Mouse (Mus musculus): Measurements from ENCODE around the gene Ferd3l. TPM values are rescaled to one million over a fixed set of nuclear protein-coding genes. Genes with fewer than 3 reads are reported as not detected.

Gene Ferd3l
- polyA plus RNA-seq, 1 experiment = not detected

DNA sequence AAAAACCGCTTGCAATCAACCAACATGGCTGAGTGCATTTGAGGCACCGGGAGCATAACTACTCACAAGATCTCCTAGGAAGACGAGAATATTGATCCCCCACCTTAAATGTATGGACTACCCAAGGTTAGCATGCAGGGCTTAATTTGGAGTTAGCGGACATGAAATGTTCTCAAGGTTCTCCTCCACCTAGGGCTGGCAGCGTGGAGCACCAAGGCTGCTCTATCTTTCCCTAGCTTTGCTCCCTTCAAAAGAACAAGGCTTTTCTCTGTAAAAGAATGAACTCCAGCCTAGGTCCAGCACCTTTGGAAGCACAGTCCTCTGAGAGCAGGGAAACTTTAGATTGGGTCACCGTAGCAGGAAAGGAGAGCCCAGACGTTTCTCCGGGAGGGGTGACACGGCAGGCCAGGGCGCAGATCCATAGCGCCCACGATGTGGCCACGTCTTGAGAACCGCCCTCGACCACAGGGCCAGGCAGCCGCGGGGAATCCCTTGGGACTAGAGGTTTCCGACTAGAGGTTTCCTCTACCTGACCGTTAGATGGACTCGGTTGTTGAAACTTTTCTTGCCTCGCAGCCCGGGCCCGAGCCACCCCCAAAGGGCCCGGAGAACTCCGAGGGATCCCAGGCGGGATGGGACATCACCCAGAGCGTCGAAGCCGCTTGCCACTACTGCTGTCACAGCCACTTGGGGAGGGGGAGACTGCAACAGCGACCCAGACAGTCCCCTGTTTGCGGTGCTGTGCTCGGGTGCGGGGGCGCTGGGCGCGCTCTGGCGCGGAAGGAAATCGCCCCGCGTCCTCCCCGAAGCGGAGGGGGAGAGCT is 28.6 kb downstream of the Ferd3l start:
- no peaks in the 10 kb centered on the region for H3K36me3 ChIP-seq (replicated peaks; ENCODE audit: low read length)
- peaks cover 69% of the 10 kb centered on the region for H3K27me3 ChIP-seq (replicated peaks)
- peaks cover 5% of the 10 kb centered on the region; the same call in 1 of the 2 replicates for H3K9me3 ChIP-seq
- H3K4me1 ChIP-seq = peaks cover 37% of the 10 kb centered on the region
- TF ChIP-seq GATA1 (IDR thresholded peaks at IDR 0.05; ENCODE audit: borderline replicate concordance, low read length) (no peak), FLI1 (IDR thresholded peaks at IDR 0.05; ENCODE audit: low read length) (no peak)
- peak overlapping the region; percentile 90 for H3K4me3 ChIP-seq (replicated peaks)

DNA sequence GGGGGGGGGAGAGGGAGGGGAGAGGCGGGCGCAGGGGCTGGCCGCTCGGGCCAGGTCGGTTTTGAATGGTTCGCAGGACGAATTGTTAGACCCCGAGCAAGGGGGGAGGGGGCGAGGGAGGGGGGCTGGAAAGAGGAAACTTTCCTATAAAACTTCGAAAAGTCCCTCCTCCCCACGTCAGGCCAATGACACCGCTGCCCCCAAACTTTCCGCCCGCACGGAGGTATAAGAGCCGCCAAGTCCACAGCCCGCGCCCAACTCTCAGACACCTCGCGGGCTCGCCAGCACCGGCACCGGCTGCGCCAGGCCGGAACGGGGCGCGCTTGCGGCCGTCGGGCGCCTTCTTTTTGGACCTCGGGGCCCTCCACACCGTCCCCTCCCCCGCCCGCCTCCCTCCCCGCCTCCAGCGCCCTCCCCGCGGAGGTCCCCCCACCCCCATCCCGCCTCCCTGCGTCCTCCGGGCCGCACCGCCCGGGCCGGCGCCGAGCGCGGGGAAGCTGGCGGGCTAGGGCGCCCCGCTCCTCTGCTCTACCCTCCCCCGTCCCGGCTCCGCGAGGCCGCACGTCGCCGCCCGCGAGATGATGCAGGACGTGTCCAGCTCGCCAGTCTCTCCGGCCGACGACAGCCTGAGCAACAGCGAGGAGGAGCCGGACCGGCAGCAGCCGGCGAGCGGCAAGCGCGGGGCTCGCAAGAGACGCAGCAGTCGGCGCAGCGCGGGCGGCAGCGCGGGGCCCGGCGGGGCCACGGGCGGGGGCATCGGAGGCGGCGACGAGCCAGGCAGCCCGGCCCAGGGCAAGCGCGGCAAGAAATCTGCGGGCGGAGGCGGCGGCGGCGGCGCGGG is 29.4 kb downstream of the Ferd3l start, which contains the start of gene Twist1:
Gene Twist1, plus strand, starts transcription at position 272 of the 841 bp plus-strand sequence.
- H3K9me3 ChIP-seq = peaks cover 7% of the 10 kb centered on the region; the same call in 1 of the 2 replicates
- peaks cover 77% of the 10 kb centered on the region for H3K27me3 ChIP-seq (replicated peaks)
- H3K36me3 ChIP-seq (replicated peaks; ENCODE audit: low read length) = no peaks in the 10 kb centered on the region
- H3K4me3 ChIP-seq (replicated peaks) = peak within 1 kb of the TSS; percentile 90
- H3K4me1 ChIP-seq = peaks cover 42% of the 10 kb centered on the region
- TF ChIP-seq GATA1 (IDR thresholded peaks at IDR 0.05; ENCODE audit: borderline replicate concordance, low read length) (no peak), FLI1 (IDR thresholded peaks at IDR 0.05; ENCODE audit: low read length) (no peak)

DNA sequence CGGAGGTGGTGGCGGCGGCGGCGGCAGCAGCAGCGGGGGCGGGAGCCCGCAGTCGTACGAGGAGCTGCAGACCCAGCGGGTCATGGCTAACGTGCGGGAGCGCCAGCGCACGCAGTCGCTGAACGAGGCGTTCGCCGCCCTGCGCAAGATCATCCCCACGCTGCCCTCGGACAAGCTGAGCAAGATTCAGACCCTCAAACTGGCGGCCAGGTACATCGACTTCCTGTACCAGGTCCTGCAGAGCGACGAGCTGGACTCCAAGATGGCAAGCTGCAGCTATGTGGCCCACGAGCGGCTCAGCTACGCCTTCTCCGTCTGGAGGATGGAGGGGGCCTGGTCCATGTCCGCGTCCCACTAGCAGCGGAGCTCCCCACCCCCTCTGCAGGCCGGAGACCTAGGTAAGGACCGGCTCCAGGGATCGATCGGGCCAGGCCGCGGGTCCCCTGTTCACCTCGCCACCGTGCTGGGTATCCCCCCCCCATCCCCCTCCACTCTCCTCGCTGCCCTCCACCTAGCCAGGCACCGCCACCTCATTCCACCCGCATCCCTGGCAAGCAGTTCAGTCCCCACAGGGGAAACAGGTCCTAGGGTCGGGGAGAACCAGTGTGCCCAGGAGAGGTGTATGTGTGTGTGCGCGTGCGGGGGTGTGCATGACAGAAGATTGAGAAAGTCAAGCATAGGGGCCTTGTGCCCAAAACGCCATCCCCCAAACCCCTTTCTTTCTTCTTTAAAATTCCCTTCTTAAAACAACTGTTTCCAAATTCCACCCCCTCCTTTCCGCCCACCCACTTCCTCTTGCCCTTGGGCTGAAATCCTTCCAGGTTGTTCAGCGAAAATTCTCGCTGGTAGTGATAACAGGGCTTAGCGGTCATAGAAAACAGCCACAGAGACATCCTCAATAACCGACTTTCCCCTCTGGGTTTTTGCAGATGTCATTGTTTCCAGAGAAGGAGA is 30.3 kb downstream of the Ferd3l start:
- Histone ChIP-seq H3K27me3 (replicated peaks) (peaks cover 85% of the 10 kb centered on the region), H3K4me3 (replicated peaks) (peak overlapping the region; percentile 90)
- no peak for TF ChIP-seq FLI1 (IDR thresholded peaks at IDR 0.05; ENCODE audit: low read length)
- no peak for TF ChIP-seq GATA1 (IDR thresholded peaks at IDR 0.05; ENCODE audit: borderline replicate concordance, low read length)

DNA sequence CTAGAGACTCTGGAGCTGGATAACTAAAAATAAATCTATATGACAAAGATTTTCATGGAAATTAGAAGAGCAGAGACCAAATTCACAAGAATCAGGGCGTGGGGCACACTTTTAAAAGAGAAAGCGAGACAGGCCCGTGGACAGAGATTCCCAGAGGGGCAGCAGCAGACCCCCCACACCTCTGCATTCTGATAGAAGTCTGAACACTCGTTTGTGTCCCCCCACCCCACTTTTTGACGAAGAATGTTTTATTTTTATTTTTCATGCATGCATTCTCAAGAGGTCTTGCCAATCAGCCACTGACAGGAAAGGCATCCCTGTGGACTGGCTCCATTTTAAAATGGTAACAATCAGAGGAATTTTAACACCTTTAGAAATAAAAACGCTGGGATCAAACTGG is 31.0 kb downstream of the Ferd3l start:
- Histone ChIP-seq H3K4me3 (replicated peaks) (no peak overlapping the region), H3K4me1 (peaks cover 52% of the 10 kb centered on the region), H3K36me3 (replicated peaks; ENCODE audit: low read length) (no peaks in the 10 kb centered on the region), H3K27me3 (replicated peaks) (peaks cover 86% of the 10 kb centered on the region), H3K9me3 (peaks cover 12% of the 10 kb centered on the region; the same call in 1 of the 2 replicates)
- TF ChIP-seq GATA1 (IDR thresholded peaks at IDR 0.05; ENCODE audit: borderline replicate concordance, low read length) (no peak), FLI1 (IDR thresholded peaks at IDR 0.05; ENCODE audit: low read length) (no peak)

More for the DNA sequence above, 30.3 kb downstream of the Ferd3l start:
- H3K36me3 ChIP-seq (replicated peaks; ENCODE audit: low read length) = no peaks in the 10 kb centered on the region
- peaks cover 8% of the 10 kb centered on the region; the same call in 1 of the 2 replicates for H3K9me3 ChIP-seq
- peaks cover 48% of the 10 kb centered on the region for H3K4me1 ChIP-seq

GRCm38 (mm10) chr12:33959846-33960245 is 31.6 kb downstream of the Ferd3l start:
- Histone ChIP-seq H3K4me3 (replicated peaks) (no peak overlapping the region), H3K9me3 (peaks cover 15% of the 10 kb centered on the region; the same call in 1 of the 2 replicates), H3K36me3 (replicated peaks; ENCODE audit: low read length) (no peaks in the 10 kb centered on the region), H3K27me3 (replicated peaks) (peaks cover 89% of the 10 kb centered on the region), H3K4me1 (peaks cover 52% of the 10 kb centered on the region)
- TF ChIP-seq GATA1 (IDR thresholded peaks at IDR 0.05; ENCODE audit: borderline replicate concordance, low read length) = no peak
- TF ChIP-seq FLI1 (IDR thresholded peaks at IDR 0.05; ENCODE audit: low read length) = no peak

DNA sequence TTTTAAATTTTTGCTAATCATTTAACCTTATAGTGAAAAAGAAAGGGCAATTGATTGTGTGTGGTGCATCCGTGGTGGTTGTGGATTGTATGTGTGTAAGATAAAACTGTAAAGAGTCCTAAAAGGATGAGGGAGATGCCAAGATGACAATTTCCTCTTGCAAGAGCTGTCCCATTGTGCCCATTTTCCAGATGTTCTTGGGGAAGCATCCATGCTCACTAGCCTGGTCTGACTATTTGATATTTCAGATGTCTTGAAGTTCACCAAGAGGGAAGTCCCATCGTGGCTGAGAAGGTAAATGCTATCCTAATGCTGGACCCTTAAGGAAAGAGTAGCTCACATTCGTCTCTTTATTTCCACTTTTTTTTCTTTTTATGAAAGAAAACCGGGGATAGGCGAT is 32.8 kb downstream of the Ferd3l start:
- peaks cover 45% of the 10 kb centered on the region for H3K4me1 ChIP-seq
- H3K4me3 ChIP-seq (replicated peaks) = no peak overlapping the region
- H3K36me3 ChIP-seq (replicated peaks; ENCODE audit: low read length) = no peaks in the 10 kb centered on the region
- H3K27me3 ChIP-seq (replicated peaks) = peaks cover 86% of the 10 kb centered on the region
- no peak for TF ChIP-seq GATA1 (IDR thresholded peaks at IDR 0.05; ENCODE audit: borderline replicate concordance, low read length)
- no peak for TF ChIP-seq FLI1 (IDR thresholded peaks at IDR 0.05; ENCODE audit: low read length)
- H3K9me3 ChIP-seq = peaks cover 13% of the 10 kb centered on the region; the same call in 1 of the 2 replicates

GRCm38 (mm10) chr12:33962118-33962772 is 34.0 kb downstream of the Ferd3l start:
- H3K4me3 ChIP-seq (replicated peaks) = peak overlapping the region; percentile 75
- TF ChIP-seq GATA1 (IDR thresholded peaks at IDR 0.05; ENCODE audit: borderline replicate concordance, low read length) (no peak), FLI1 (IDR thresholded peaks at IDR 0.05; ENCODE audit: low read length) (no peak)
- peaks cover 43% of the 10 kb centered on the region for H3K4me1 ChIP-seq
- H3K36me3 ChIP-seq (replicated peaks; ENCODE audit: low read length) = no peaks in the 10 kb centered on the region
- H3K9me3 ChIP-seq = 0 out of 2 replicates have a peak, but pooled peaks cover 11% of the 10 kb centered on the region
- peaks cover 86% of the 10 kb centered on the region for H3K27me3 ChIP-seq (replicated peaks)

- Histone ChIP-seq H3K9me3 (peaks cover 13% of the 10 kb centered on the region; the same call in 1 of the 2 replicates), H3K4me1 (peaks cover 43% of the 10 kb centered on the region), H3K36me3 (replicated peaks; ENCODE audit: low read length) (no peaks in the 10 kb centered on the region), H3K4me3 (replicated peaks) (no peak overlapping the region), H3K27me3 (replicated peaks) (peaks cover 86% of the 10 kb centered on the region)
- TF ChIP-seq FLI1 (IDR thresholded peaks at IDR 0.05; ENCODE audit: low read length) (no peak), GATA1 (IDR thresholded peaks at IDR 0.05; ENCODE audit: borderline replicate concordance, low read length) (no peak)
Measured at GRCm38 (mm10) chr12:33962773-33963130, 34.5 kb downstream of the Ferd3l start.
